Mouse (Mus musculus) hindbrain, embryonic 16.5 days (tissue): ENCODE results near the gene Krt7. TPM values are rescaled to one million over a fixed set of nuclear protein-coding genes. Genes with fewer than 3 reads are reported as not detected.

Source experiments
- ATAC-seq: fragments of 200-750 bp; cut with Nextera tagmentation; 2 replicates; pipeline ENCODE4 v1.8.0; 2017; ENCODE audit warnings: moderate TSS enrichment, moderate library complexity
- H3K27ac ChIP-seq: fragments of 300-500 bp; sonication (generic); 2 replicates; pipeline ENCODE4 v1.5.1; 2014; ENCODE audit warnings: low read depth, mild to moderate bottlenecking, control low read depth, low read length, moderate library complexity
- H3K27me3 ChIP-seq: fragments of 300-500 bp; sonication (generic); replicated peaks from 2 replicates; pipeline ENCODE4 v1.6.1; 2014; ENCODE audit warnings: low read length; ENCODE audit not compliant: control insufficient read depth, insufficient read depth
- H3K36me3 ChIP-seq: fragments of 300-500 bp; sonication (generic); 2 replicates; pipeline ENCODE4 v1.6.1; 2014; ENCODE audit warnings: mild to moderate bottlenecking, low read length, moderate library complexity, mixed read lengths; ENCODE audit not compliant: control insufficient read depth, insufficient read depth
- H3K4me1 ChIP-seq: fragments of 300-500 bp; sonication (generic); 2 replicates; pipeline ENCODE4 v1.6.1; 2014; ENCODE audit warnings: low read depth, low read length; ENCODE audit not compliant: control insufficient read depth, insufficient read depth
- H3K4me2 ChIP-seq: fragments of 300-500 bp; sonication (generic); 2 replicates; pipeline ENCODE4 v1.6.1; 2014; ENCODE audit warnings: mild to moderate bottlenecking, low read length, control low read depth, moderate library complexity
- H3K4me3 ChIP-seq: fragments of 300-500 bp; sonication (generic); 2 replicates; pipeline ENCODE4 v1.5.1; 2014; ENCODE audit warnings: mild to moderate bottlenecking, low read length, control low read depth, moderate library complexity
- H3K9ac ChIP-seq: fragments of 300-500 bp; sonication (generic); 2 replicates; pipeline ENCODE4 v1.6.1; 2014; ENCODE audit warnings: low read depth, mild to moderate bottlenecking, control low read depth, low read length, moderate library complexity
- H3K9me3 ChIP-seq: fragments of 300-500 bp; sonication (generic); 2 replicates; pipeline ENCODE4 v1.6.1; 2014; ENCODE audit warnings: mild to moderate bottlenecking, low read length, moderate library complexity; ENCODE audit not compliant: control insufficient read depth
- WGBS: fragments of 180-500 bp; shearing (Covaris S2); extraction: QIAGEN DNeasy Blood & Tissue Kit; methylation state at CpG from one replicate; pipeline ENCODE4 v1.1.7; 2014; 5-methylcytosine and 5-hydroxymethylcytosine counted together
- polyA plus RNA-seq: library from polyadenylated mRNA; unstranded; fragments of >200 nt; fragmentation: Nextera tagmentation; extraction: Ambion mirVana; gene quantifications from 2 replicates; pipeline ENCODE4 v1.2.1, GENCODE M21; 2015

Gene Krt7
- polyA plus RNA-seq, 1 experiment from 2014 or later: 1.3 TPM

DNA sequence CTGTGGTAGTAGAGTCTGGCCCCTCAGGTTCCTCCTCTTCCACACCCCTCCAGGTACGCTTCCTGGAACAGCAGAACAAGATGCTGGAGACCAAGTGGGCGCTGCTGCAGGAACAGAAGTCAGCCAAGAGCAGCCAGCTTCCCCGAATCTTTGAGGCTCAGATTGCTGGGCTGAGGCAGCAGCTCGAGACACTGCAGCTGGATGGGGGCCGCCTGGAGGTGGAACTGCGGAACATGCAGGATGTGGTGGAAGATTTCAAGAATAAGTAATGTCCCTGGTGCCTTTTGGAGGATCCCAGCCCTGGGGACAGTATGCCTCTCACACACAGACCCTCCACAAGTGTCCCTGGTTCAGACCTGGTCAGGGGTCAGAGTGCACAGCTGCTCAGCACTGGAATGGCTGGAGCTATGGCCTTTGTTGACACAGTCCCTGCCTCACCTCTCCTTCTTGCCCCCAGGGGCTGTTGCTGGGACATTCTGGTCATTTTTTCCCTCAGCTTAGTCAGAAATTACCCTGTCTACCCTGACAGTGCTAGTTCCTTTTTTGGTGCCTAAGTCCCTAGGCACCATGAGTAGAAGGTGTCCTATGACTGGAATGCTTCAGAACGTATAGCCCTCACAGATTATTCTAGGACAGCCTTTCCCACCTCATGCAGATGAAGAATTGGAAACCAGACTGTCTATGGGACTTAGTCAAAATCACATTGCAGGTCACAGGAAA is 3.2 kb downstream of the Krt7 start:
- Histone ChIP-seq H3K27ac (no peak overlapping the region), H3K27me3 (peaks cover 4% of the 10 kb centered on the region; the same call in 1 of the 2 replicates), H3K9me3 (no peaks in the 10 kb centered on the region), H3K4me2 (no peak overlapping the region), H3K4me3 (no peak overlapping the region), H3K4me1 (no peaks in the 10 kb centered on the region), H3K36me3 (no peaks in the 10 kb centered on the region), H3K9ac (no peak overlapping the region)
- no peak for ATAC-seq
- 64% methylated on average over 7 of the region's 7 CpGs for WGBS

DNA sequence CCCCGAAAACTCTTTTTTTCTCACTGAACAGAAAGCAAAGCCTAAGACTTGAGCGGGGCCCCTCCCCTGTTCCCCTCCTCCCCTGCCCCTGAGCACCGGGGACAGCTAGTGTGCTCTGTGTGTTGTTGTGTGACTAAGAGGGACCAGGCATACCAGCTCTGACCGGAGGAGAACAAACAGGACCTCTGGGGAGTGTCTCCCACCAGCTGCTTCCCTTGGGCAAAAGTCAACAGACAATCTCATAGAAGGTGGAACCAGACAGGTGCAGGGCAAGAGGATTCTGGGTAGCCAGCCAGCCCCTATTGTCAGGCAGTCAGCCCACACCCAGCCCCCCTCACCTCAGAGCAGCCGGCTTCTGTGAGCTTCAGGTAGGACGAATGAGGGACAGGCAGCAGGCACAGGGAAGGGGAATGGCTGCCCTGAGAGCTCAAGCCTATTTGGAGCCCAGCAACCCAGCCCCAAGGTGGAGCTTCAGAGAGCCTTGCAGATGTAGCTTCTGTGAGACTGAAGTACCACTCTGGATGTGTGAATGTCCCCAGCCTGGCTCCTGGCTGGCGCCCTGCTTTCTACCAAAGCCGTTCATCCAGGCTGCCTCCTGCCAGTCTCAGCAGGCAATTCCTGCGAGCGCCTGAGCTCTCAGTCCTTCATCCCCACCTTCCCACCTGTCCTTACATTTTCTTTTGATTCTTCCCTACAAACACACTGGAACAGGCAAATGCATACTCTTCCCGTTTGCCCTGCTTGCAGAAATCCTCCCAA is 4.1 kb downstream of the Krt7 start:
- WGBS: 40% methylated on average over 10 of the region's 11 CpGs
- H3K27me3 ChIP-seq: peaks cover 4% of the 10 kb centered on the region; the same call in 1 of the 2 replicates
- no peaks in the 10 kb centered on the region for H3K9me3 ChIP-seq

DNA sequence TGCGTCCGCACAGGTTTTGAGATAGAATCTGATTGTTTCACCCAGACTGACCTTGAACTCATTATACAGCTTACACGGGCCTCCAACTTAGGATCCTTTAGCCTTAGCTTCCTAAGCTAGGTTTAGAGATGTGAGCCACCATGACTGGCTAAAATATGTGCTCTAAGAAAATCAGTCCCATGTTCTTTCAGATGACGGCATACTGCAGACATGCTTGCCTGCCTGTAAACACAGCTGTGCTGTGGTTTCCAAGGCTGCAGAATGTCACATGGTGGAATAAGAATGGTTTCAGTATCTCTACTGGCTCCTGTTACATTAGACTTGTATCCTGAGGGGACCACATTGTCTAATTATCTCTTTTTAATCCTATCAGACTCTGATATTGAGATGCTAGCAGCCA is 8.1 kb downstream of the Krt7 start:
- H3K4me2 ChIP-seq: no peak overlapping the region
- no peak for ATAC-seq
- H3K9me3 ChIP-seq: no peaks in the 10 kb centered on the region
- no peak overlapping the region for H3K27ac ChIP-seq
- no peaks in the 10 kb centered on the region for H3K36me3 ChIP-seq
- H3K4me1 ChIP-seq: no peaks in the 10 kb centered on the region
- H3K27me3 ChIP-seq: no peaks in the 10 kb centered on the region
- no peak overlapping the region for H3K4me3 ChIP-seq
- WGBS: 81% methylated on average over 4 of the region's 4 CpGs
- no peak overlapping the region for H3K9ac ChIP-seq

More for the DNA sequence above, 4.1 kb downstream of the Krt7 start:
- Histone ChIP-seq H3K27ac (no peak overlapping the region), H3K4me2 (no peak overlapping the region), H3K9ac (no peak overlapping the region), H3K4me1 (no peaks in the 10 kb centered on the region), H3K4me3 (no peak overlapping the region), H3K36me3 (no peaks in the 10 kb centered on the region)
- no peak for ATAC-seq

DNA sequence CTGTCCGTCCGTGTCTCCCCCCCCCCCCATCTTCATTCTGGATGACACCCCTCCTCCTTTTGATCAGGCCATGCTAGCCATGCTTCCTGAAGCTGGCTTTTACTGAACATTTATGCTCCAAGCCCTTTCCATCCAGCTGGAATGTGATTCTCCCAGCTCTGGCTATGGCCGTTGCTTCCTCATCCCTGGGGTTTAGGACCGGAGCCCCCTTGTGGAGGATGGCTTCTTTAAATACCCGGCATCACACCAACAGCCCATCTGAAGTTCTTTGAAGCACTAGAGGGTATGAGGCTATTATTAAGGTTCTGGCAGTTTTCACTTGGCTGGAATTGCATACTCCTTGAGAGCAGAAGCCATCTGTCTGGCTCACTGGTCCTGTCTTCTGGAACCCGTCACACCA is 10.1 kb downstream of the Krt7 start:
- WGBS: 62% methylated on average over 6 of the region's 6 CpGs

DNA sequence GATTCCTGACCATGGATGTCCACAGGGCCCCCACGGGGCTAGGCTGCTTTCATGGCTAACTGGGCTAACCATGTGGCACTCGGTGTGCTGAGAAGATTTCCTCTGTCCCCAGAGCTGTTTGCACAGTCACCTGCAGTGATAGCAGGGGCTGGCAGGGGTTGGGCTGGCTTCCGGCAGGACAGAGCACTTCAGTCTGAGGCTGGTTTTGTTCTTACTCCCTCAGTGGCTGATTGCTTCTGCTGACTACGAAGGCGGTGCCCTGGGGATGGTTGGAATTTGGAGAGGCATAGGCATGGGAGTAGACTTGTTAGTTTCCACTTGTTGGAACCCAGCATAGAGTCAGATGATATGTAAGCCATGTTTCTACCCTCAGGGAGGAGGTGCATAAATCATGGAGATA is 14.1 kb downstream of the Krt7 start:
- ATAC-seq: no peak
- no peak overlapping the region for H3K4me3 ChIP-seq
- no peak overlapping the region for H3K9ac ChIP-seq
- no peak overlapping the region for H3K4me2 ChIP-seq
- 28% methylated on average over 5 of the region's 5 CpGs for WGBS
- H3K9me3 ChIP-seq: no peaks in the 10 kb centered on the region
- H3K27me3 ChIP-seq: no peaks in the 10 kb centered on the region
- no peaks in the 10 kb centered on the region for H3K4me1 ChIP-seq
- H3K36me3 ChIP-seq: no peaks in the 10 kb centered on the region
- H3K27ac ChIP-seq: no peak overlapping the region

More for the DNA sequence above, 10.1 kb downstream of the Krt7 start:
- Histone ChIP-seq H3K27ac (no peak overlapping the region), H3K9me3 (no peaks in the 10 kb centered on the region), H3K4me3 (no peak overlapping the region), H3K9ac (no peak overlapping the region), H3K27me3 (no peaks in the 10 kb centered on the region), H3K36me3 (no peaks in the 10 kb centered on the region), H3K4me1 (no peaks in the 10 kb centered on the region), H3K4me2 (no peak overlapping the region)
- no peak for ATAC-seq

DNA sequence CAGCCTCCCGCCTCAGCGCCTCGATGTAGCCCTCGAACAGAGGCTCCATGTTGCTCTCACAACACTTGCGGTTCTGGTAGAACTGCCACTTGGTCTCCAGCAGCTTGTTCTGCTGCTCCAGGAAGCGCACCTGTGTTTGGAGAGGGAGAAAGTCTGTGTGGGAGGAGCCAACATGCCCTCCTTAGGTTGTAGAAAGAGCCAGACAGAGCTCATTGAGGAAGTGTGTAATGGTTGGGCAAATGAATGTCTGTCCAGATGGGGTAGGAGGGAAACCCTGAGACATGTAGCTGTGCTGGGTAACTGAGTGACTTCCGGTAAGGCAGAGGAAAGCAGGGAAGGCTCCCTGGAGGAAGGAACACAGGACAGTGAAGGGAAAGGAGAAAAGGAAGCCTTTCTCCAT is 25.8 kb downstream of the Krt7 start:
- H3K36me3 ChIP-seq: no peaks in the 10 kb centered on the region
- no peak overlapping the region for H3K4me3 ChIP-seq
- no peak for ATAC-seq
- H3K4me2 ChIP-seq: no peak overlapping the region
- peaks cover 16% of the 10 kb centered on the region for H3K27me3 ChIP-seq
- WGBS: 94% methylated on average over 4 of the region's 7 CpGs
- no peaks in the 10 kb centered on the region for H3K9me3 ChIP-seq
- peaks cover 3% of the 10 kb centered on the region; the same call in 1 of the 2 replicates for H3K4me1 ChIP-seq
- H3K9ac ChIP-seq: no peak overlapping the region
- no peak overlapping the region for H3K27ac ChIP-seq

DNA sequence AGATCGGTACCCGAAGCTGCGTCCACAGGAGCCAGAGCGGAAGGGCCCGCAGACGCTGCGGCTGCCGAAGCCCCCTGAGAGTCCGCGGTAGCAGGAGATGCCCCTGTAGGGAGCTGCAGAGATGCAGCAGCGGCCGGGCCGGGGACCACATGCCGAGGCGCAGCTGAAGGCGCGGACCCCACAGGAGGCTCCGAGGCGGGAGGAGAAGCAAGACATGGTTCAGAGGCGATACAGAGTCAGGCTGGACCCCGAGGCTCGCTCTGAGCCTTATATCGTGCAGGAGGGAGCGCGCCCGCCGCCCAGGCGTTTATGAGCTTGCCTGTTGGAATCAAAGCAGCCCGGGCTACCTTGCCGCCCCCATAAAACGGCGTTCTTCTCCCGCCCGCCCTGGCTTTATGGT is 27.7 kb downstream of the Krt7 start, which contains the start of gene Krt87:
Gene Krt87, minus strand, starts transcription at position 250 of the 400 bp plus-strand sequence.
- Histone ChIP-seq H3K9ac (peak within 1 kb of the TSS; percentile 47), H3K27ac (no peak within 1 kb of the TSS), H3K9me3 (no peaks in the 10 kb centered on the region), H3K4me2 (peak within 1 kb of the TSS; percentile 69), H3K4me3 (peak within 1 kb of the TSS; percentile 43), H3K27me3 (peaks cover 16% of the 10 kb centered on the region), H3K4me1 (peaks cover 3% of the 10 kb centered on the region; the same call in 1 of the 2 replicates), H3K36me3 (no peaks in the 10 kb centered on the region)
- WGBS: under 1% methylated on average over 29 of the region's 34 CpGs
- no peak for ATAC-seq

DNA sequence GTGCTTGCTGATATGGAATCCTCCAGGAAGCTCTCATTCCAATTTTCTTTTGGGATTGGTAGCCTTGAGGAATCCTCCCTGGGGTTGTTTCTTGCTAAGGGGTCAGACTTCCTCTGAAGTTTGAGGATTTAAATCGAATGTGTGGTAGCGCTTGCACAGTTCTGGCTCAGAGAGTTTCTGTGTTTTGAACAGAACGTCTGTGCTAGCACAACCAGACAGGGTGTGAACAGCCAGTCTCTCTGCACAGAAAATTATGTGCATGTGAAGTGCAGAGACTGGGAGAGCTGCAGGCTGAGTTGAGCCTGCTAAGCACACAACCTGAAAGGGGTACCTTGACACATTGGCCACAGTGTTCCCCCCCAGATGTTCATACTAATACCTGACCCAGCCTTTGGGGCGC is 30.0 kb downstream of the Krt7 start:
- H3K4me1 ChIP-seq: peaks cover 3% of the 10 kb centered on the region; the same call in 1 of the 2 replicates

DNA sequence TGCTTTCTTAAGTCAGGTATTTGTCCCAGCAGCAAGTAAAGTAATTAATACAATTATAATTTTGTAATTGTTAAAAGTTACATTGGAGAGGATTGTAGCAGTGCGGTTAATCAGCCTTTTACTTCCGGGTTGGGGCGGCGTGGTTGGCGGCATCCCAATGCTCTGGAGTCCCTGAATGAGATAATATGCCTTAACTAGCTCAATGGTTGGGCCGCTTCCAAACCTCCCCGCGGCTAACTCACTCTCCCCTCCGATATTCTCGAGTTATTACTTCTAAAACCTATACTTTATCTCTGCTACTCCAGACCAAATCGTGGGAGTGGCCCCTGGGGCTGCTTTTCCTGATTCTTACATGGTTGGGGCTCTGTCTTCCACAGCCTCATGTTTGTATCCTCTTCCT is 35.7 kb downstream of the Krt7 start:
- Histone ChIP-seq H3K9me3 (no peaks in the 10 kb centered on the region), H3K9ac (no peak overlapping the region), H3K36me3 (no peaks in the 10 kb centered on the region), H3K27me3 (no peaks in the 10 kb centered on the region), H3K4me3 (no peak overlapping the region), H3K4me1 (no peaks in the 10 kb centered on the region), H3K4me2 (no peak overlapping the region), H3K27ac (no peak overlapping the region)
- WGBS: 70% methylated on average over 11 of the region's 11 CpGs
- ATAC-seq: no peak

More for the DNA sequence above, 30.0 kb downstream of the Krt7 start:
- H3K27ac ChIP-seq: no peak overlapping the region
- no peak overlapping the region for H3K4me3 ChIP-seq
- H3K27me3 ChIP-seq: peaks cover 16% of the 10 kb centered on the region
- H3K4me2 ChIP-seq: no peak overlapping the region
- no peaks in the 10 kb centered on the region for H3K36me3 ChIP-seq
- H3K9me3 ChIP-seq: no peaks in the 10 kb centered on the region
- no peak for ATAC-seq
- WGBS: 78% methylated on average over 4 of the region's 4 CpGs
- H3K9ac ChIP-seq: no peak overlapping the region
